Mouse (Mus musculus) thymus, adult 2 months (tissue): ENCODE measurements at regions not wholly inside any gene's neighbourhood (a gene's known extent, or its start where the extent isn't known, plus 50 kb on each side); places are given as distances from the start of the nearest gene placed in this dataset.

ENCODE experiments used
- DNase-seq: peaks from one replicate; pipeline ENCODE4 v3.0.0; 2021
- H3K27ac ChIP-seq: fragments of 200-500 bp; 2 replicates; pipeline ENCODE4 v1.5.1; 2012; ENCODE audit warnings: low read length, control low read depth; ENCODE audit not compliant: control insufficient read depth, insufficient read depth
- H3K27me3 ChIP-seq: fragments of 200-500 bp; 2 replicates; pipeline ENCODE4 v1.6.1; 2012; ENCODE audit warnings: mild to moderate bottlenecking, low read length, moderate library complexity, mixed read lengths; ENCODE audit not compliant: control insufficient read depth, insufficient read depth
- H3K36me3 ChIP-seq: fragments of 200-500 bp; 2 replicates; pipeline ENCODE4 v1.6.1; 2012; ENCODE audit warnings: mild to moderate bottlenecking, low read length, moderate library complexity; ENCODE audit not compliant: control insufficient read depth, insufficient read depth
- H3K4me1 ChIP-seq: fragments of 200-500 bp; replicated peaks from 2 replicates; pipeline ENCODE4 v1.6.1; 2012; ENCODE audit warnings: low read length; ENCODE audit not compliant: control insufficient read depth, insufficient read depth
- H3K4me3 ChIP-seq: fragments of 200-500 bp; 2 replicates; pipeline ENCODE4 v1.5.1; 2012; ENCODE audit warnings: mild to moderate bottlenecking, low read length, control low read depth, moderate library complexity; ENCODE audit not compliant: control insufficient read depth, insufficient read depth
- CTCF ChIP-seq: fragments of 200-500 bp; IDR thresholded peaks from 2 replicates; pipeline ENCODE4 v1.5.1; 2012; ENCODE audit warnings: mild to moderate bottlenecking, control low read depth, low read length, moderate library complexity, borderline replicate concordance; ENCODE audit not compliant: control insufficient read depth, poor library complexity, insufficient read depth; ENCODE audit errors: extremely low read depth
- POLR2A ChIP-seq: fragments of 200-500 bp; IDR thresholded peaks from 2 replicates; pipeline ENCODE4 v1.6.1; 2012; ENCODE audit warnings: mild to moderate bottlenecking, low read length, control low read depth, moderate library complexity; ENCODE audit not compliant: control insufficient read depth, poor library complexity, insufficient read depth; ENCODE audit errors: extremely low read depth
- WGBS: fragments of 180-500 bp; shearing (Covaris S2); methylation state at CpG from one replicate; pipeline ENCODE4 v1.1.7; 2018; 5-methylcytosine and 5-hydroxymethylcytosine counted together

GRCm38 (mm10) chr6:50940118-50940517 is 285.9 kb upstream of the Npvf start:
- Histone ChIP-seq H3K36me3 (no peaks in the 10 kb centered on the region), H3K4me3 (no peak overlapping the region), H3K27me3 (no peaks in the 10 kb centered on the region), H3K27ac (no peak overlapping the region), H3K4me1 (no peaks in the 10 kb centered on the region)
- 21% methylated on average over 1 of the region's 1 CpGs for WGBS
- no peak for DNase-seq
- TF ChIP-seq POLR2A = no peak
- no peak for TF ChIP-seq CTCF

- Histone ChIP-seq H3K4me1 (no peaks in the 10 kb centered on the region), H3K27me3 (no peaks in the 10 kb centered on the region), H3K27ac (no peak overlapping the region), H3K4me3 (no peak overlapping the region), H3K36me3 (no peaks in the 10 kb centered on the region)
- no peak for DNase-seq
- no peak for TF ChIP-seq CTCF
- TF ChIP-seq POLR2A = no peak
- 79% methylated on average over 10 of the region's 10 CpGs for WGBS
Measured at GRCm38 (mm10) chr6:50940641-50941398, 286.6 kb upstream of the Npvf start.

- H3K4me1 ChIP-seq = no peaks in the 10 kb centered on the region
- TF ChIP-seq POLR2A (no peak), CTCF (no peak)
- WGBS = 89% methylated on average over 5 of the region's 5 CpGs
- H3K4me3 ChIP-seq = no peak overlapping the region
- H3K27ac ChIP-seq = no peak overlapping the region
- H3K27me3 ChIP-seq = no peaks in the 10 kb centered on the region
- no peaks in the 10 kb centered on the region for H3K36me3 ChIP-seq
- no peak for DNase-seq
Measured at GRCm38 (mm10) chr6:50942696-50943095, 288.5 kb upstream of the Npvf start.

- H3K4me1 ChIP-seq = no peaks in the 10 kb centered on the region
- 93% methylated on average over 4 of the region's 4 CpGs for WGBS
- H3K4me3 ChIP-seq = no peak overlapping the region
- TF ChIP-seq POLR2A = no peak
- no peak for TF ChIP-seq CTCF
- DNase-seq = no peak
- no peak overlapping the region for H3K27ac ChIP-seq
- no peaks in the 10 kb centered on the region for H3K27me3 ChIP-seq
- no peaks in the 10 kb centered on the region for H3K36me3 ChIP-seq
Measured at GRCm38 (mm10) chr6:50948061-50948460, 293.8 kb upstream of the Npvf start.

- TF ChIP-seq POLR2A = no peak
- no peak for TF ChIP-seq CTCF
- H3K27me3 ChIP-seq = no peaks in the 10 kb centered on the region
- 93% methylated on average over 5 of the region's 5 CpGs for WGBS
- H3K4me3 ChIP-seq = no peak overlapping the region
- DNase-seq = no peak
- no peaks in the 10 kb centered on the region for H3K36me3 ChIP-seq
- H3K4me1 ChIP-seq = no peaks in the 10 kb centered on the region
- no peak overlapping the region for H3K27ac ChIP-seq
Measured at GRCm38 (mm10) chr6:50949361-50949760, 295.1 kb upstream of the Npvf start.

GRCm38 (mm10) chr6:50949883-50950583 is 295.8 kb upstream of the Npvf start:
- DNase-seq = no peak

More at GRCm38 (mm10) chr6:50949883-50950583, 295.8 kb upstream of the Npvf start:
- 89% methylated on average over 11 of the region's 11 CpGs for WGBS
- H3K27me3 ChIP-seq = no peaks in the 10 kb centered on the region
- H3K4me1 ChIP-seq = no peaks in the 10 kb centered on the region
- H3K4me3 ChIP-seq = no peak overlapping the region
- no peak for TF ChIP-seq POLR2A
- no peak for TF ChIP-seq CTCF
- H3K27ac ChIP-seq = no peak overlapping the region
- H3K36me3 ChIP-seq = no peaks in the 10 kb centered on the region
